Mouse (Mus musculus) lung, postnatal 36 days (tissue): ENCODE measurements around the gene Nr1i3.

Source experiments
- DNase-seq: peaks from one replicate; pipeline ENCODE4 v3.0.0; 2022; ENCODE audit warnings: mixed read lengths

The Nr1i3 gene

GRCm38 (mm10) chr1:171256937-171257548 is 43.3 kb downstream of the Nr1i3 start:
- peak; percentile 86 for DNase-seq

- no peak for DNase-seq
These were observed 44.0 kb downstream of the Nr1i3 start for GRCm38 (mm10) chr1:171257781-171258180.

- no peak for DNase-seq
These were observed 45.2 kb downstream of the Nr1i3 start for GRCm38 (mm10) chr1:171258921-171259320.

DNA sequence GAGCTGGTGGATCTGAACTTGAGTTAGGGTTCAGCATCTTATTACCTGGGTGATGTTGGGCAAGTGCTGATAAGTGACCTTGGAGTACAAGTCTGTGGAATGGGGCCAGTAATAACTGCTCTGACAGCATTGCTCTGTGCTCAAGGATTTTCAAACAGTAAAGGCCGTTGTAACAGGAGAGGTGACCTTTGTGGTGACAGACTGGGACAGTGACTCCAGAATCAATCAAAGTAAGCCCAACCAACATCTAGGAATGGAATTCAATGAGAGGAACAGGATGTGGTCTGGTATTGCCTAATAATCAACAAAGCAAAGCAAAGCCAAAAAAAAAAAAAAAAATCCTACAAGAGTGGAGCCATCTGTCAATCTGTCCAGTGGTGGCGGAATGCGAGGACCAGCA is 46.5 kb downstream of the Nr1i3 start:
- DNase-seq, result no peak

GRCm38 (mm10) chr1:171262594-171263130 is 48.9 kb downstream of the Nr1i3 start:
- DNase-seq, result peak; percentile 78

- peak; percentile 65 for DNase-seq
These were observed 49.4 kb downstream of the Nr1i3 start for GRCm38 (mm10) chr1:171263185-171263611.

- no peak for DNase-seq
These were observed 50.1 kb downstream of the Nr1i3 start for GRCm38 (mm10) chr1:171263666-171264461.

DNA sequence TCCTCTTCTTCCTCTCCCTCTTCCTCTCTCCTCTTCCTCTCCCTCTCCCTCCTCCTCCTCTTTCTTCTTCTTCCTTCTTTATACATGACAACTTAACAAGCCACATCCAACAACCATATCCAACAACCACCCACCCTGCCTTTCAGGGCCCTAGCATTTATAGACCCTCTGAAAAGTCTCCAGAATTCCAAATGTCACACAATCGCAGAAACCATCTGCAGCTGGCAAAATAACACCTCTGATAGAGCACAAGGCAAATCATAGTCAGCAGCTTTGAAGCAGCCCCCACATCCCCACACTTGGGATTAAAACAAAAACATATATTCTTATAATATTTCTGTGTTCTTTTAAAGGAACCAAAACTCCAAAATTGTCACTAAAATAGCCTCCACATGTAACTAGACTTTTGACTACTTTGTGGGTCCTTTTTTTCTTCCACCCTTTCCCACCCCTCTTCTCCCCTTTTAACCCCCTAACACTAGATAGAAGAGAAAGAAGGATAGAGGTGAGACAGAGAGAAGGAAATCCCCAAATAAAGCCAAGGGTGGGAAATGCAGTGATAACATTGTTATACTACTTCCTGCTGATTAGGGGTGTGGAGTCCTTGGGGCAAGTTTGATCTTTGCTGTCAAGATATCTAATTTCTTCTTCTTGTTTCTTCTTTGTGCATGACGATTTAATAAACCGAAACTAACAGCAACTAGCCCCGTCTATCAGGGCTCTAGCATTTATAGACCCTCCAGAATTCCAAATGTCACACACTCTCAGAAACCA is 52.4 kb downstream of the Nr1i3 start:
- DNase-seq, result no peak

DNA sequence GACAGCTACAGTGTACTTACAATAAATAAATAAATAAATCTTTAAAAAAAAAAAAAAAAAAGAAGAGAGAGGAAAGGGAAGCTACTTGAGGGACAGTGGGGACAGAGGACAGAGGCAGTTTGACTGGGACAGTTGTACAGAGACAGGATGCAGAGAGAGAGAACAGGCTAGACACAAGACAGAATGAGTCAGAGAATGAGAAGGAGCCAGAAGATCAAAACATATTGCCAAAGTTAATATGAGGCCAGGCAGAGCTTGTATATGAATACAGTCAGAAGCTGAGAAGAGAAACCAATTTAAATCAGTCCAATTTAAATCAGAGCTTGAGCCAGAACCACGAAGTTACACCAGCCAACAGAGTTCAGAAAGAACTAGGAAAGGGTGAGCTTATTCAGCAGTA is 54.6 kb downstream of the Nr1i3 start:
- DNase-seq, result no peak

GRCm38 (mm10) chr1:171269848-171270572 is 56.2 kb downstream of the Nr1i3 start, which contains the start of gene B4galt3:
B4galt3 (plus strand) TSS chr1:171270328.
- DNase-seq, result peak; percentile 98
